Mouse (Mus musculus): ENCODE results near the gene Mthfd1.

The Mthfd1 gene

DNA sequence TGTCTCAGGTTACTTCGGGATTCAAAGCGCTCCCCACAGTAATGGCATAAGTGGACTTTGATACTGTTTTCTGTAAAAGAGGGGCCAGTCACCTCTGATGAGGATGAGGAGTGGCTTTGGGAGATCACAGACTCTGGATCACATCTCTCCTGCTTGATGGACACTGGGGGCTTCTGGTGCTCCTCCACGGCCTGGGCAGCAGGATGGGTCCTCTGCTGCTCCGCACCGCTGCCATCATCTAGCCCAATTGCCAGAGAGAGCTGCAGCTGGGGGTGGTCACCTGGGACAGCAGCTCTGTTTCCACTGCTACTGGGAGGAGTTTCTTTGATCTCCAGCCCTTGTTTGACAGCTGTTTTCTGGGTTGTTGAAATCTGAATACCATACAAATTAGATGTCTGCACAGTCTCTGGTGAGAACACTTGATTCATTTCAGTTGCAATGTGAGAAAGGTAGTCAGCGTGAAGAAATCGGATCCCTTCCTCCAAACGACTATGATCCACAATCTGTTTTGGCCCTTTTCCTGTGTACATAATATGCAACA lies 94.7 kb downstream of the Mthfd1 start:
- no peak for DNase-seq (ENCODE audit: low read depth, low spot score)

- no peak for DNase-seq (ENCODE audit: low read depth, low spot score)
Measured at GRCm38 (mm10) chr12:76360868-76361267, 105.8 kb downstream of the Mthfd1 start.

- no peak for DNase-seq (ENCODE audit: low read depth, low spot score)
Measured at GRCm38 (mm10) chr12:76361405-76362302, 106.6 kb downstream of the Mthfd1 start.

GRCm38 (mm10) chr12:76362303-76362676 lies 107.2 kb downstream of the Mthfd1 start:
- no peak for DNase-seq (ENCODE audit: low read depth, low spot score)

GRCm38 (mm10) chr12:76366276-76366675 lies 111.2 kb downstream of the Mthfd1 start:
- DNase-seq (ENCODE audit: low read depth, low spot score): no peak

GRCm38 (mm10) chr12:76367096-76367995 lies 112.2 kb downstream of the Mthfd1 start:
- peak; percentile 57 for DNase-seq (ENCODE audit: low read depth, low spot score)

DNA sequence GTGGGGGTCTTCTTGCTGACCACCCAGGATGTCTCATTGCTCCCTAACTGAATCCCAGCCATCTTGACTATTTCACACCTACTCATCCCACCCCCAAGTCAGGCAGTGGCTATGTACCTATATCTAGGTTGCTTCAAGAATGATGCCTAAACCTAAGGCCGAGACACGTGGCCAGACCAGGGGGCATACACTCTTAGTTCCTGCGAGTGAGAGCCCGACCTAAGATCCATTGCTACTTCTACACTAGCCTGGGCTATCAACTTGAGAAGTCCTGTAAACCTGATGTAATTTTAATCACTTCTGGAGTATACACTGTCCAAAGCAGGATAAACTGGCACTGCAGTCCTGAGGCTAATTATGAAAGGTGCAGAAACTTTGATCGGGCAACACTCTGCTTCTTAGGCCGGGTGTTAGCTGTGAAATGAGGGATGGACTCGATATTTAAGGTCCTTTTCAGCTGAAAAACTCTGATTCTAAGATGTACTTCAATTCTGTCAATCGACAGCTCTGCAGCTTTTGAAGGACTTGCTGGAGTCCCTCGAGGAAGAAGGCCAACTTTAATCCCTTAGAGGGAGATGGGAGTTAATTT lies 113.2 kb downstream of the Mthfd1 start:
- no peak for DNase-seq (ENCODE audit: low read depth, low spot score)

DNA sequence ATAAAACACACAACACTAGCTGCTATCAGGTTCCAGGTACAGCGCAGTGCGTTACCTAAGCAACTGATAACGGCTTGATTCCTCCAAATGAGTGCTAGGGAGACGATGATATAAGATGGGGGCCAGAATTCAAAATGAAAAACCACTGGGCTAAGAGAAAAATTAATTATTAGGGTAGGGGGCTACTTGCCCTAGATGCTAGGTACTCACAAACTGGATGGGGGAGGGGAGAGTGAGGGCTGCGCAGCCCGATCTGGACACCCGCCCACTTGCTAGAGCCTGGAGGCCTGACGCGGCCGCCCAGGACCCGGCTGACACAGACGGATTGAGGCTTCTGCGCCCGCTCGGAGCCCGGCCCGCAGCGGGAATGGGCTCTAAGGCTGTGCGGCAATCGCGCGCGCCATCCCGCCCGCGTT lies 113.7 kb downstream of the Mthfd1 start:
- peak; percentile 71 for DNase-seq (ENCODE audit: low read depth, low spot score)

Data from R1 (cell line).